Mouse (Mus musculus): ENCODE measurements around the gene Krt34. TPM values are rescaled to one million over a fixed set of nuclear protein-coding genes. Genes with fewer than 3 reads are reported as not detected.

The Krt34 gene
- polyA plus RNA-seq, 1 experiment from 2014 or later, result not detected

GRCm38 (mm10) chr11:99994384-99994661, 47.0 kb downstream of the Krt34 start:
- H3K4me3 ChIP-seq, result no peak overlapping the region
- no peaks in the 10 kb centered on the region for H3K4me1 ChIP-seq
- ATAC-seq (ENCODE audit: extremely low read depth, insufficient number of reproducible peaks, low FRiP score, low TSS enrichment), result no peak
- no peaks in the 10 kb centered on the region for H3K36me3 ChIP-seq
- no peak overlapping the region for H3K9ac ChIP-seq
- no peaks in the 10 kb centered on the region for H3K9me3 ChIP-seq
- 54% methylated on average over 4 of the region's 4 CpGs for WGBS
- no peak overlapping the region for H3K4me2 ChIP-seq
- peaks cover 38% of the 10 kb centered on the region for H3K27me3 ChIP-seq (replicated peaks)
- no peak overlapping the region for H3K27ac ChIP-seq (replicated peaks)

GRCm38 (mm10) chr11:99993620-99994383, 47.6 kb downstream of the Krt34 start, which contains the start of gene Krtap17-1:
Krtap17-1 (minus strand) TSS chr11:99993994.
- H3K4me2 ChIP-seq, result no peak within 1 kb of the TSS
- no peak within 1 kb of the TSS for H3K9ac ChIP-seq
- H3K4me1 ChIP-seq, result no peaks in the 10 kb centered on the region
- H3K4me3 ChIP-seq, result no peak within 1 kb of the TSS
- ATAC-seq (ENCODE audit: extremely low read depth, insufficient number of reproducible peaks, low FRiP score, low TSS enrichment), result no peak
- 24% methylated on average over 26 of the region's 26 CpGs for WGBS
- H3K36me3 ChIP-seq, result no peaks in the 10 kb centered on the region
- no peaks in the 10 kb centered on the region for H3K9me3 ChIP-seq
- H3K27ac ChIP-seq (replicated peaks), result no peak within 1 kb of the TSS
- H3K27me3 ChIP-seq (replicated peaks), result peaks cover 38% of the 10 kb centered on the region

DNA sequence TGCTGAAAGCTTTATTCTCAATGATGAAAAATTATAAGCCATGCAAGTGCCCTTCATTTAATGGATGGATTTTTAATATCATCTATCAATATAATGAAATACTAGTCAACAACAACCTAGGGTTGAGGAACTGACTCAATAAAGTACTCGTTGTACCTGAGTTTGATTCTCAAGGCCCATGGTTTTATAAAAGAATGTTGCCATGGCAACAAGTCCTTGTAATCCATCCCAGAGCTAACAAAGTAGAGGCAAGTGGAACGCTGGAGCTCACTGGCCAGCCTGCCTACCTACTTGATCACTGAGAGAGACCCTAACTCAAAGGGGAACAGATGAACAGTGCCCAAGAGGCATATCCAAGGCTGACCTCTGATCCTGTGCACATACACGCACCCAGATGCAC, 50.8 kb downstream of the Krt34 start:
- H3K4me3 ChIP-seq, result no peak overlapping the region
- H3K27ac ChIP-seq (replicated peaks), result no peak overlapping the region
- no peaks in the 10 kb centered on the region for H3K36me3 ChIP-seq
- peaks cover 43% of the 10 kb centered on the region for H3K27me3 ChIP-seq (replicated peaks)
- H3K4me1 ChIP-seq, result no peaks in the 10 kb centered on the region
- no peak overlapping the region for H3K9ac ChIP-seq
- H3K4me2 ChIP-seq, result no peak overlapping the region
- ATAC-seq (ENCODE audit: extremely low read depth, insufficient number of reproducible peaks, low FRiP score, low TSS enrichment), result no peak
- WGBS, result 72% methylated on average over 3 of the region's 3 CpGs
- H3K9me3 ChIP-seq, result no peaks in the 10 kb centered on the region

GRCm38 (mm10) chr11:99989881-99990405, 51.4 kb downstream of the Krt34 start:
- Histone ChIP-seq H3K27me3 (replicated peaks) (peaks cover 43% of the 10 kb centered on the region), H3K4me3 (no peak overlapping the region), H3K9me3 (no peaks in the 10 kb centered on the region), H3K27ac (replicated peaks) (no peak overlapping the region), H3K9ac (no peak overlapping the region), H3K36me3 (no peaks in the 10 kb centered on the region), H3K4me2 (no peak overlapping the region), H3K4me1 (no peaks in the 10 kb centered on the region)
- no peak for ATAC-seq (ENCODE audit: extremely low read depth, insufficient number of reproducible peaks, low FRiP score, low TSS enrichment)
- WGBS, result 66% methylated on average over 6 of the region's 6 CpGs

DNA sequence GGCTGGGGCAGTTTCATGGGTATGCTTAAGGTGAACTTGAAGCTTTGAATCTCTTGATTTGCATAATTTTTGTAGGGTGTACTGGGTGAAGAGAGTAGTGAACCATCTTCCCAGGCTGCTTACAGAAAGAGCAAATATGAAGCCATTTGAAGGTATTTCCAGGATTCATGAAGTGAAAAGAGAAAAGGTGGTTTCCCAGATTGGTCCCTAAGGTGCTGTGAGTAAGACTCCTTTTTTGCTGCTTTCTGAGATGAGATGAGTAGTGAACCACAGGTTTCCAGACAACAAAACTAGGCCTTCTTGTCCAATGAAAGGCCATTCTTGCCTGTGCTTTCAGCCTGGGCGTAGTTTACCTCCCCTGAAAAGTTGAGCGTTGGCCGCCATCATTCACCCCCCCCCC, 52.8 kb downstream of the Krt34 start:
- 78% methylated on average over 3 of the region's 3 CpGs for WGBS

More for the DNA sequence above, 52.8 kb downstream of the Krt34 start:
- no peak overlapping the region for H3K27ac ChIP-seq (replicated peaks)
- no peaks in the 10 kb centered on the region for H3K9me3 ChIP-seq
- no peak overlapping the region for H3K4me2 ChIP-seq
- H3K36me3 ChIP-seq, result no peaks in the 10 kb centered on the region
- H3K4me3 ChIP-seq, result no peak overlapping the region
- H3K4me1 ChIP-seq, result no peaks in the 10 kb centered on the region
- H3K9ac ChIP-seq, result no peak overlapping the region
- H3K27me3 ChIP-seq (replicated peaks), result peaks cover 40% of the 10 kb centered on the region
- no peak for ATAC-seq (ENCODE audit: extremely low read depth, insufficient number of reproducible peaks, low FRiP score, low TSS enrichment)

Other genes starting within 250 kb of the Krt34 start
- gene Gm11596, start 248.1 kb downstream of the Krt34 start, polyA plus RNA-seq (2015; fragmentation: Nextera tagmentation; extraction: Ambion mirVana), result not detected in 2 replicates
- gene Gm11569, start 242.6 kb downstream of the Krt34 start, polyA plus RNA-seq (2015; fragmentation: Nextera tagmentation; extraction: Ambion mirVana), result not detected in 2 replicates
- gene Gm11554, start 237.1 kb downstream of the Krt34 start, polyA plus RNA-seq (2015; fragmentation: Nextera tagmentation; extraction: Ambion mirVana), result not detected in 2 replicates
- not detected in 2 replicates for gene Krtap4-13, start 231.7 kb downstream of the Krt34 start, polyA plus RNA-seq (2015; fragmentation: Nextera tagmentation; extraction: Ambion mirVana)
- gene Gm11564, start 225.9 kb downstream of the Krt34 start, polyA plus RNA-seq (2015; fragmentation: Nextera tagmentation; extraction: Ambion mirVana), result not detected in 2 replicates
- not detected in 2 replicates for gene 2300003K06Rik, start 203.5 kb downstream of the Krt34 start, polyA plus RNA-seq (2015; fragmentation: Nextera tagmentation; extraction: Ambion mirVana)
- not detected in 2 replicates for gene Krtap4-16, start 189.9 kb downstream of the Krt34 start, polyA plus RNA-seq (2015; fragmentation: Nextera tagmentation; extraction: Ambion mirVana)
- not detected in 2 replicates for gene Gm11568, start 183.6 kb downstream of the Krt34 start, polyA plus RNA-seq (2015; fragmentation: Nextera tagmentation; extraction: Ambion mirVana)
- not detected in 2 replicates for gene Gm11559, start 177.1 kb downstream of the Krt34 start, polyA plus RNA-seq (2015; fragmentation: Nextera tagmentation; extraction: Ambion mirVana)
- not detected in 2 replicates for gene Krtap9-1, start 168.2 kb downstream of the Krt34 start, polyA plus RNA-seq (2015; fragmentation: Nextera tagmentation; extraction: Ambion mirVana)
- gene Gm11567, start 162.4 kb downstream of the Krt34 start, polyA plus RNA-seq (2015; fragmentation: Nextera tagmentation; extraction: Ambion mirVana), result not detected in 2 replicates
- gene Krtap31-1, start 133.6 kb downstream of the Krt34 start, polyA plus RNA-seq (2015; fragmentation: Nextera tagmentation; extraction: Ambion mirVana), result not detected in 2 replicates
- gene Gm11565, start 126.8 kb downstream of the Krt34 start, polyA plus RNA-seq (2015; fragmentation: Nextera tagmentation; extraction: Ambion mirVana), result not detected in 2 replicates
- gene Krtap31-2, start 105.3 kb downstream of the Krt34 start, polyA plus RNA-seq (2015; fragmentation: Nextera tagmentation; extraction: Ambion mirVana), result not detected in 2 replicates
- not detected in 2 replicates for gene Krtap9-5, start 93.1 kb downstream of the Krt34 start, polyA plus RNA-seq (2015; fragmentation: Nextera tagmentation; extraction: Ambion mirVana)
- gene Krtap29-1, start 62.5 kb downstream of the Krt34 start, polyA plus RNA-seq (2015; fragmentation: Nextera tagmentation; extraction: Ambion mirVana), result not detected in 2 replicates
- gene Krtap16-1, start 55.0 kb downstream of the Krt34 start, polyA plus RNA-seq (2015; fragmentation: Nextera tagmentation; extraction: Ambion mirVana), result not detected in 2 replicates
- not detected in 2 replicates for gene Krtap17-1, start 47.6 kb downstream of the Krt34 start, polyA plus RNA-seq (2015; fragmentation: Nextera tagmentation; extraction: Ambion mirVana)
- not detected in 2 replicates for gene Krt33a, start 25.3 kb downstream of the Krt34 start, polyA plus RNA-seq (2015; fragmentation: Nextera tagmentation; extraction: Ambion mirVana)
- gene Krt33b, start 11.7 kb downstream of the Krt34 start, polyA plus RNA-seq (2015; fragmentation: Nextera tagmentation; extraction: Ambion mirVana), result not detected in 2 replicates
- not detected in 2 replicates for gene Krt31, start 9.0 kb upstream of the Krt34 start, polyA plus RNA-seq (2015; fragmentation: Nextera tagmentation; extraction: Ambion mirVana)
- not detected in 2 replicates for gene Krt32, start 46.7 kb upstream of the Krt34 start, polyA plus RNA-seq (2015; fragmentation: Nextera tagmentation; extraction: Ambion mirVana)
- not detected in 2 replicates for gene Krt35, start 54.7 kb upstream of the Krt34 start, polyA plus RNA-seq (2015; fragmentation: Nextera tagmentation; extraction: Ambion mirVana)
- gene Krt36, start 64.1 kb upstream of the Krt34 start, polyA plus RNA-seq (2015; fragmentation: Nextera tagmentation; extraction: Ambion mirVana), result not detected in 2 replicates
- gene Krt13, start 80.0 kb upstream of the Krt34 start, polyA plus RNA-seq (2015; fragmentation: Nextera tagmentation; extraction: Ambion mirVana), result not detected in 2 replicates
- 1.2 and 1.5 TPM in 2 replicates for gene Krt15, start 94.4 kb upstream of the Krt34 start, polyA plus RNA-seq (2015; fragmentation: Nextera tagmentation; extraction: Ambion mirVana)
- gene Krt19, start 107.1 kb upstream of the Krt34 start, polyA plus RNA-seq (2015; fragmentation: Nextera tagmentation; extraction: Ambion mirVana), result 72.6 and 74.0 TPM in 2 replicates
- not detected in 2 replicates for gene Krt9, start 151.7 kb upstream of the Krt34 start, polyA plus RNA-seq (2015; fragmentation: Nextera tagmentation; extraction: Ambion mirVana)
- 3.0 and 3.1 TPM in 2 replicates for gene Krt14, start 166.0 kb upstream of the Krt34 start, polyA plus RNA-seq (2015; fragmentation: Nextera tagmentation; extraction: Ambion mirVana)
- gene Krt16, start 207.3 kb upstream of the Krt34 start, polyA plus RNA-seq (2015; fragmentation: Nextera tagmentation; extraction: Ambion mirVana), result not detected in 2 replicates
- gene Krt17, start 219.5 kb upstream of the Krt34 start, polyA plus RNA-seq (2015; fragmentation: Nextera tagmentation; extraction: Ambion mirVana), result 2.3 and 3.0 TPM in 2 replicates
- not detected in 2 replicates for gene Krt42, start 228.3 kb upstream of the Krt34 start, polyA plus RNA-seq (2015; fragmentation: Nextera tagmentation; extraction: Ambion mirVana)

Data from heart, embryonic 13.5 days (tissue).